Mouse (Mus musculus) limb, embryonic 12.5 days (tissue): ENCODE measurements around the gene Fbxl14. TPM values are rescaled to one million over a fixed set of nuclear protein-coding genes. Genes with fewer than 3 reads are reported as not detected.

ENCODE experiments used
- ATAC-seq: fragments of 200-750 bp; cut with Nextera tagmentation; 2 replicates; pipeline ENCODE4 v1.8.0; 2017; ENCODE audit warnings: low read depth, moderate TSS enrichment; ENCODE audit not compliant: insufficient number of reproducible peaks, insufficient read depth, low FRiP score, low TSS enrichment
- H3K27ac ChIP-seq: fragments of 300-500 bp; sonication (generic); 2 replicates; pipeline ENCODE4 v1.5.1; 2016; ENCODE audit warnings: mild to moderate bottlenecking, moderate library complexity
- H3K27me3 ChIP-seq: fragments of 300-500 bp; sonication (generic); 2 replicates; pipeline ENCODE4 v1.6.1; 2016; ENCODE audit warnings: mild to moderate bottlenecking, moderate library complexity
- H3K36me3 ChIP-seq: fragments of 300-500 bp; sonication (generic); 2 replicates; pipeline ENCODE4 v1.6.1; 2016; ENCODE audit warnings: mild to moderate bottlenecking, moderate library complexity
- H3K4me1 ChIP-seq: fragments of 300-500 bp; sonication (generic); replicated peaks from 2 replicates; pipeline ENCODE4 v1.6.1; 2016
- H3K4me2 ChIP-seq: fragments of 300-500 bp; sonication (generic); 2 replicates; pipeline ENCODE4 v1.6.1; 2016; ENCODE audit warnings: mild to moderate bottlenecking, moderate library complexity
- H3K4me3 ChIP-seq: fragments of 300-500 bp; sonication (generic); replicated peaks from 2 replicates; pipeline ENCODE4 v1.5.1; 2016; ENCODE audit warnings: mild to moderate bottlenecking
- H3K9ac ChIP-seq: fragments of 300-500 bp; sonication (generic); replicated peaks from 2 replicates; pipeline ENCODE4 v1.6.1; 2016; ENCODE audit warnings: mild to moderate bottlenecking, moderate library complexity
- H3K9me3 ChIP-seq: fragments of 300-500 bp; sonication (generic); 2 replicates; pipeline ENCODE4 v1.6.1; 2016; ENCODE audit warnings: mild to moderate bottlenecking, moderate library complexity
- WGBS: fragments of 180-500 bp; shearing (Covaris S2); methylation state at CpG from one replicate; pipeline ENCODE4 v1.1.7; 2016; 5-methylcytosine and 5-hydroxymethylcytosine counted together
- polyA plus RNA-seq: library from polyadenylated mRNA; unstranded; fragments of >200 nt; fragmentation: Nextera tagmentation; extraction: Ambion mirVana; gene quantifications from 2 replicates; pipeline ENCODE4 v1.2.1, GENCODE M21; 2016

Fbxl14 gene
- polyA plus RNA-seq, 1 experiment from 2014 or later = 4.9 TPM

DNA sequence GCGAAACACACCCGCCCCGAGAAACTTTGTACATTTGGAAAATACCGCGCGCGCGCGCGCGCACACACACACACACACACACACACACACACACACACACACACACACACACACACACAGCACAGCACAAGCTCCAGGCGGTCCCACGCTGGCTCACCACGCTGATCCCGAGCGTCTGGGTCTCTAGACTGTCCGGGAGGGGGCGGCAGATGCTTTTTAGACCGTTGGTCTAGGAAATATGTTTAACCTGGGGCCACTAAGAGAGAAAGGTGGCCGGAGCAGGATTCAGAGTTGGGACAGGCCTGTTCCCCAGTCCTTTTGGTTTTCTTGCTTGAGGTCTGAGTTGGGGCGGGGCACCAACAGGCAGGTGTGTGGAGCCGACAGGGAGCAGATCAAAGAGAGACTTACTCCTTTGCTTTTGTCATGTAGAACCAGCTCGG is 30.4 kb upstream of the Fbxl14 start:
- Histone ChIP-seq H3K27ac (no peak overlapping the region), H3K9me3 (no peaks in the 10 kb centered on the region), H3K4me2 (peak overlapping the region; percentile 70), H3K27me3 (peaks cover 32% of the 10 kb centered on the region), H3K4me1 (peaks cover 29% of the 10 kb centered on the region), H3K9ac (peak overlapping the region; percentile 34; the same call in 1 of the 2 replicates), H3K4me3 (peak overlapping the region; percentile 38), H3K36me3 (no peaks in the 10 kb centered on the region)
- 2% methylated on average over 23 of the region's 23 CpGs for WGBS
- ATAC-seq = peak; percentile 67; the same call in 1 of the 2 replicates

DNA sequence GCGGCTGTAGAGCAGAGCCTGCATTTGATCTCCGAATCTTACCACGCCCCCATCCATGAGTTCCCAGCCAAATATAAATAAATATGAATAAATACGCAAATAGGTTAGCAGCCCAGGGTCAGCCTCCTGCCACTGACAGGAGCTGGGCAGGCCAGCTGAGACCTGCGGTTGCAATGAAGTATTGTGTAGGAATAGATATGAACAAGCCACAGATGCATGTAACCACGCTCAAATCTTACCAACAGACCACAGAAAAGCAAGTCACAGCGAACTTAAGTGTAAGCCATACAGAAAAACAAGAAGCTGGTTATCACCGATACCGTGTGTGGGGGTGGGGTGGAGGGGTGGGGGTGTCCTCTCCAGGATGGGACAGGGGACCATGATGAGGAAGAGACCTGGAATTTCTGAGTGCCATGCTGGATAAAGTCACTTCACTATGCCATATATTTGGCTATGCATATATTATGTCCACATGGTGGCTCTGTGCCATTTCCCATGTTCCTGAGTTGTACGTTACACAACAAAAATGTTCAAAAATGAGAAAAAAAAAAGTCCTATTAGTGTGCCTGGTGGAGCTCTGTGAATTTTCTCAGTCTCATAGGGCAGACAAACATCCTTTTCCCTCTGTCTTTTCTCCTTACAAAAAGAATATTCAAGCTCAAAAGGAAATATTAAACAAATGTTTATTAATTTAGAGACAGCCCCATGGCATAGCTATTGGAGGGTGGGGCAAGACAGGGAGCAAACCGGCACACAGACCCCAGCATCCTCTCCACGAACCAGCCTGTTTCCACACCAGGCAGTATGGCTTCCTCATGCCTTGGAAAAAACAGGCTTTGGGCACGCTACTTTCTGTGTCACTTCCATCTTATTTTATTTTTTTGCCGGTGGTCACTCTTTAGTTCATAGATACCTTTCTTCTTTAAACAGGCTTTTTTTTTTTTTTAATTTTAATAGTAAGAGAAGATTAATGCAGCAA is 28.2 kb upstream of the Fbxl14 start:
- Histone ChIP-seq H3K27me3 (peaks cover 32% of the 10 kb centered on the region), H3K4me1 (peaks cover 34% of the 10 kb centered on the region), H3K9ac (no peak overlapping the region)

DNA sequence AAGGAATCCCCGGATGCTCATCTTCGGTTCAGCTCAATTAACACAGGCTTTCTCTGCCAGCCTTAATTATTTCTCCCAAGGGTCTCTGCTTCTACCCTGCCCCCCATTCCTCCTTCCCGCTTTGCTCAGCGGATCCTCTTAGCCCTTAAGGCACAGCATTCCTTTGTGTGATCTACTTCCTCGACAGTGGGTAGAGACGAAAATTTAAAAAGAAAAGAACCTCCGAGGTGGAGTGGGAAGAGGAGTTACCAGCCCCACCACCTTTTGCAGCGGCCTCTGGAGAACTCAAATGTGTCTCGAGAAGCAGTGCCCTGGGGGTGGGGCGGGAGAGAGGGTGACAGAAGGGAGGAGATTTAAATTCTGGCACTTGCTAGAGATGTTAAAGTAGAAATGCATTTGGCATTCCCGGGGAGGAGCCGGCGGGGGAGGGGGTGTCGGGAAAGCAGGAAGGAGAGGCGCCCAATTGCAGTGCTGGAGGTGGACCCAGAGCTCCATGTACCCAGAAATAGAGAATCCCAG is 27.4 kb upstream of the Fbxl14 start:
- H3K4me2 ChIP-seq = peak overlapping the region; percentile 60
- H3K27ac ChIP-seq = 0 out of 2 replicates have a peak overlapping the region, but pooled peaks have one; percentile 26
- peaks cover 34% of the 10 kb centered on the region for H3K4me1 ChIP-seq
- H3K4me3 ChIP-seq = peak overlapping the region; percentile 38
- under 1% methylated on average over 15 of the region's 15 CpGs for WGBS
- peak overlapping the region; percentile 51 for H3K9ac ChIP-seq
- no peaks in the 10 kb centered on the region for H3K36me3 ChIP-seq
- ATAC-seq = no peak
- H3K27me3 ChIP-seq = peaks cover 32% of the 10 kb centered on the region
- no peaks in the 10 kb centered on the region for H3K9me3 ChIP-seq

More for the DNA sequence above, 28.2 kb upstream of the Fbxl14 start:
- H3K27ac ChIP-seq = no peak overlapping the region
- H3K4me3 ChIP-seq = peak overlapping the region; percentile 38; the same call in 1 of the 2 replicates
- no peak for ATAC-seq
- H3K9me3 ChIP-seq = no peaks in the 10 kb centered on the region
- H3K36me3 ChIP-seq = no peaks in the 10 kb centered on the region
- WGBS = 29% methylated on average over 14 of the region's 14 CpGs
- peak overlapping the region; percentile 60 for H3K4me2 ChIP-seq

DNA sequence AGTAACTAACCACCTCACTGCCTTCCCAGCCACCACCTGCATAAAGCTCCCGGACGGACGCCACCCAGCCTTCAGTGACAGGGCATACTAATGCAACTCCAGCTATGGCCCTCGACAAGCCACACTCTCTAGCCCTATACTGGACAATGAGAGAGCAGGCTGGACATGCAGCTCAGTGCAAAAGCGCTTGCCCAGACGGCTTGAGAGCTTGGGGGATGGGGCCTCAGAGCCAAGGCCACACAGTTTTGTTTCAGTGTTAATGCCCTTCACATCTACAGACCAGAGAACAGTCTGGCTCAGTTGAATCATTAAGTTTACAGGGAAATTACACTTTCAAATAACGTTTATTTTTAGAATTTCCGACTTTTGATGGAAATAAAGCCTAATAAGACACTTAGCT is 21.3 kb upstream of the Fbxl14 start:
- 63% methylated on average over 8 of the region's 8 CpGs for WGBS
- Histone ChIP-seq H3K9me3 (no peaks in the 10 kb centered on the region), H3K9ac (no peak overlapping the region), H3K4me1 (peaks cover 5% of the 10 kb centered on the region; the same call in 1 of the 2 replicates), H3K4me2 (no peak overlapping the region), H3K4me3 (no peak overlapping the region), H3K27ac (no peak overlapping the region), H3K27me3 (no peaks in the 10 kb centered on the region), H3K36me3 (no peaks in the 10 kb centered on the region)
- ATAC-seq = no peak

DNA sequence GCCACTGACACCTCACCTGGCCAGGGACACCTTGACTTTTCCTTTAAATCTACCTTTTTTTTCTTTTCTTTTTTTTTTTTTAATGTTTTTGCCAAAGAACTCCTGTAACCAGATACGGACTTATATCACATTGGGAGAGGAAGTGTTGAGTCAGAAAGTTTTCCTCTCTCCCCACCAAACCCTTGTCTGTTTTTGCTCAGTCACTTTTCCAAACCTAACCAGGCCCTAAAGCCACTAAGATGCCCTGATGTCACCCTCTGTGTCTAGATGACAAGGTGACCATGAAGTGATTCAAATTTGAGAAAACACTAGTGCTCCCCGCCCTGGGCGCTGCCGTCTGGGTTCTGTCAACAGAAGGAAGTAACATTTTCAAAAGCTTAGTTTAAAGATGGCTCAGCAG is 20.4 kb upstream of the Fbxl14 start:
- Histone ChIP-seq H3K9me3 (no peaks in the 10 kb centered on the region), H3K27ac (no peak overlapping the region), H3K4me3 (no peak overlapping the region), H3K4me2 (no peak overlapping the region), H3K27me3 (no peaks in the 10 kb centered on the region), H3K4me1 (peaks cover 5% of the 10 kb centered on the region; the same call in 1 of the 2 replicates), H3K36me3 (no peaks in the 10 kb centered on the region), H3K9ac (no peak overlapping the region)
- no peak for ATAC-seq
- WGBS = 76% methylated on average over 4 of the region's 4 CpGs

DNA sequence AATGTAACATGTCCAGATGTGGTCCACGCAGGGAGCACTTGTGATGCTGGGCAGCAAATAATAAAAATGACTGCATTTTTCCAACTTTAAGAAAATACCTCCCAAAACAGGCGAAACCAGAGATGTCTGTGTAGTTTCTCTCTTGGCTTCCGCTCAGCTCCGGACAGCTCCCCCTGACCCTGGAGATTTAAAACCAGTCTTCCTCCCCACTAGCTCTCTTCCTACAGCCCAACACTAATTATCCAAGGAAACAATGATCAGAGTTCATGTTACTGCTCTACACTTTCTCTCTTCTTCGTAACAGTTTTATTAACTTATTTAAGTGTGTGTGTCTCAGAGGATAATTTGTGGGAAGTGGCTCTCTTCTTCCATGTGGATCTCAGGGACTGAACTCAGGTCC is 19.1 kb upstream of the Fbxl14 start:
- ATAC-seq = no peak
- WGBS = 85% methylated on average over 5 of the region's 5 CpGs
- H3K9me3 ChIP-seq = no peaks in the 10 kb centered on the region
- no peak overlapping the region for H3K4me3 ChIP-seq
- H3K27me3 ChIP-seq = no peaks in the 10 kb centered on the region
- no peaks in the 10 kb centered on the region for H3K4me1 ChIP-seq
- no peaks in the 10 kb centered on the region for H3K36me3 ChIP-seq
- H3K9ac ChIP-seq = no peak overlapping the region
- H3K4me2 ChIP-seq = no peak overlapping the region
- no peak overlapping the region for H3K27ac ChIP-seq

DNA sequence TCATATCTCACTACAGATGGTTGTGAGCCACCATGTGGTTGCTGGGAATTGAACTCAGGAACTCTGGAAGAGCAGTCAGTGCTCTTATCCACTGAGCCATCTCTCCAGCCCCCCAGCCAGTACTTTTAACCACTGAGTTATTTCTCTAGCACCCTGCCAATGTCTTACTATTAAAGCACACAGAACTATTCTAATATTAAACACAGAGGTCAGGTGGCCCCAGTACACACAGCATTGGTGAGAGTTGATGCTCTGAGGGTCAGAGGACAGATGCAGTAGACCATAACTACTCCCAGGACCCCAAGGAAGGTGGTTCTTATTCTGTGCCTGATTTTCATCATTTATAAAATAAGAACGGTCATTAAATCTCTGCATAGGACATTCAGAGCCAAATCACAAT is 13.3 kb upstream of the Fbxl14 start:
- 90% methylated on average over 1 of the region's 1 CpGs for WGBS

DNA sequence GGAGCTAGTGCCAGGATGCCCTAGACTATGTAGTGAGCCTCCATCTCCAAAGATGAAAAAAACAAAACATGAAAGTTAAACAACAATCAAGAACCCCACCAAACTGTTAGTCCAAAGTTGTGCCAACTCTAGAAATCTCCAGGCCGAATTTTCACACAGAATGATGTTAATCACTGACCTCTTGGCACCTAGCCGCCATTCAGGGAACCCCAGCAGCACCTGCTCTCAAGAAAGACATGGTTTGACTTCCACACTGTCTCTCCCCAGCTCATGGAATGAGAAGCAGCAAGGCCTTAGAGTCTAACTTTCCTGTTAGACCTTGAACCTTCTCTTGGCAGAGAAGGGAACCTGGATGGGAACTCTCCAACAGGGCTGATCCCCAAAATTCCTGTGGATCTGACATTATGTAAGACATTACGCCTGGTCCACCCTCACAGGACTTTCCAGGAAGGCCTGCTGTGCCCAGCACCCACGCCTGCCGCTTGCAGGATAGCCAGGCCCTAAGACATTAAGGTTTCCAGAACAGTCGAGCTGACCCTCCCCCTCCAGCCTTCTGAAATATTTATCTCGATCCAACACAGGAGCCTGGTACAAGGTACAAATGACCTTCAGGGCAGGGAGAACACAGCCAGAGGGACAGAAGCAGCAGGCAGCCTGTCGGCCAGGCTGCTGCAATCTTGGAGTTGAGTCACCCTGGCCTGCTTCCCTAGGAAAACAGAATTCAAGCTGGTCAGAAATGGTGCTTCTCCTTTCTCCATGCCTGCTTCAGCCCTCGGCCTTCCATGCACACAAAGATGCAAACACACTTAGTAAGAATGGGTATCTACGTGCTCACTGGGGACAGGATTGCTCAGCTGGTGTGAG is 12.3 kb upstream of the Fbxl14 start:
- Histone ChIP-seq H3K4me2 (no peak overlapping the region), H3K4me1 (no peaks in the 10 kb centered on the region), H3K4me3 (no peak overlapping the region), H3K9me3 (no peaks in the 10 kb centered on the region), H3K36me3 (no peaks in the 10 kb centered on the region), H3K9ac (no peak overlapping the region), H3K27ac (0 out of 2 replicates have a peak overlapping the region, but pooled peaks have one; percentile 31), H3K27me3 (no peaks in the 10 kb centered on the region)
- 62% methylated on average over 10 of the region's 10 CpGs for WGBS
- ATAC-seq = no peak

More for the DNA sequence above, 13.3 kb upstream of the Fbxl14 start:
- Histone ChIP-seq H3K9me3 (no peaks in the 10 kb centered on the region), H3K27ac (no peak overlapping the region), H3K4me1 (no peaks in the 10 kb centered on the region), H3K4me2 (no peak overlapping the region), H3K4me3 (no peak overlapping the region), H3K9ac (no peak overlapping the region), H3K36me3 (no peaks in the 10 kb centered on the region), H3K27me3 (no peaks in the 10 kb centered on the region)
- ATAC-seq = no peak

DNA sequence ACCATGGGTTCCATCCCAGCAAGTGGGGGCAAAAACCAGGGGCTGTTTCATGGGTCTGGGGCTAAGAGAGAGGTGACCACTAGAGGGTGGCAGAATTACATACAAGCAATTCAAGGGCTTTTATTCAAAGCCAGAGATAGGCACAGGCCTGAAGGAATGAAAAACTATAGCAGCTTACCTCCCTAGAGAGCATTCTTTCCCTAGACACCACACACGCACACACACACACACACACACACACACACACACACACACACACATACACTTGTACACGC is 11.7 kb upstream of the Fbxl14 start:
- no peaks in the 10 kb centered on the region for H3K4me1 ChIP-seq
- H3K4me2 ChIP-seq = no peak overlapping the region
- ATAC-seq = no peak
- no peaks in the 10 kb centered on the region for H3K36me3 ChIP-seq
- H3K9ac ChIP-seq = no peak overlapping the region
- 77% methylated on average over 2 of the region's 2 CpGs for whole genome bisulfite sequencing
- no peak overlapping the region for H3K4me3 ChIP-seq
- no peaks in the 10 kb centered on the region for H3K9me3 ChIP-seq
- no peak overlapping the region for H3K27ac ChIP-seq
- H3K27me3 ChIP-seq = no peaks in the 10 kb centered on the region

DNA sequence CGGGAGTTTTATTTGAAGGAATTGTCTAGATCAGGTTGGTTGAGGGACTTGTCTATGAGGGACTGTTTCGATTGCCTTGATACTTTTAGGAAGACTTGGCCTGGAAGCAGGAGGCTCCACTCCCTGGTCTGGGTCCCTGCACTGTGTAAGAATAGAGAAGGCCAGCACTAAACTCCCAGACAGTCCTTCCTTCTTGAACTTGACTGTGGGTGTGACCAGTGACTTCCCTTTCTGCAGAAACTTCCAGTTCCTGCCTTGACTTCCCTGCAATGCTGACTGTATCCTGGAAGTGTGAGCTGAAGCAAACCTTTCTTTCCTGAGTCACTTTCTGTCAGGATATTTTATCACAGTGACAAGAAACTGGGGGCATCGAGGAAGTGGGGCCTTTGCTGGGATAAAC is 8.7 kb upstream of the Fbxl14 start:
- ATAC-seq = no peak
- Histone ChIP-seq H3K27me3 (no peaks in the 10 kb centered on the region), H3K4me3 (no peak overlapping the region), H3K4me1 (no peaks in the 10 kb centered on the region), H3K9ac (no peak overlapping the region), H3K4me2 (no peak overlapping the region), H3K9me3 (no peaks in the 10 kb centered on the region), H3K27ac (no peak overlapping the region), H3K36me3 (no peaks in the 10 kb centered on the region)
- 87% methylated on average over 3 of the region's 3 CpGs for WGBS

DNA sequence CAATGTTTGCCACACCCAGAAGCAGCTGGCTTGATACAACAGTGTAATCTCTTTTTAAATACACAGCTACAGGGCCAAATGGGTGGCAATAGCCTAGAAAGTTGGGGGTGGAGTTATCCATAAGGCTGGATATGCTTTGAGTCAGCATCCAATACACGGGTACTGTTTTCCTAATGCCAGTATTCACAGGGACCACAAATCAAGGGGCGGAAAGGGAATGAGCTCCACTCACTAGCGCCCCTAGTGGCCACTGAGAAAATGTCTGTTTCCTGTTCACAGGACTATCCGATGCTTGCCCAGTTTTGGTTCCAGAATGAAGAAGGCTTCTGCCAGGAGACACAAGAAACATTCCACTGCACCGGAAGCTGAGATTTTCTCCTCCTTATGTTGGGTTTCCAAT is 7.3 kb upstream of the Fbxl14 start:
- no peaks in the 10 kb centered on the region for H3K36me3 ChIP-seq
- no peak overlapping the region for H3K27ac ChIP-seq
- no peak overlapping the region for H3K9ac ChIP-seq
- H3K4me2 ChIP-seq = no peak overlapping the region
- ATAC-seq = no peak
- H3K4me3 ChIP-seq = no peak overlapping the region
- 40% methylated on average over 5 of the region's 5 CpGs for WGBS
- H3K27me3 ChIP-seq = no peaks in the 10 kb centered on the region
- H3K4me1 ChIP-seq = peaks cover under 1% of the 10 kb centered on the region; the same call in 1 of the 2 replicates
- H3K9me3 ChIP-seq = no peaks in the 10 kb centered on the region
